Mouse (Mus musculus): ENCODE measurements around the gene Dis3l2. TPM values are rescaled to one million over a fixed set of nuclear protein-coding genes. Genes with fewer than 3 reads are reported as not detected.
A peak's percentile ranks its signal among the peaks of the same experiment; 100 is the strongest.

The Dis3l2 gene
- polyA plus RNA-seq, 1 experiment from 2014 or later: 16.6 TPM

- H3K4me3 ChIP-seq (ENCODE audit: low read length): no peak overlapping the region
- H3K4me1 ChIP-seq (ENCODE audit: control insufficient read depth, insufficient read depth, low read length): no peaks in the 10 kb centered on the region
- H3K27ac ChIP-seq (ENCODE audit: low read length): no peak overlapping the region
- no peak for ATAC-seq (replicated peaks; ENCODE audit: extremely low read depth, insufficient read depth, low FRiP score)
- H3K9ac ChIP-seq (ENCODE audit: low read length): no peak overlapping the region
- H3K36me3 ChIP-seq (ENCODE audit: control insufficient read depth, insufficient read depth): no peaks in the 10 kb centered on the region; the same call in 1 of the 2 replicates
- no peaks in the 10 kb centered on the region for H3K27me3 ChIP-seq (ENCODE audit: control insufficient read depth, insufficient read depth, low read length)
- H3K4me2 ChIP-seq (ENCODE audit: low read depth, low read length): no peak overlapping the region
- H3K9me3 ChIP-seq (replicated peaks; ENCODE audit: control insufficient read depth, low read length): no peaks in the 10 kb centered on the region
- 72% methylated on average over 3 of the region's 3 CpGs for WGBS
These were observed 318.0 kb downstream of the Dis3l2 start for GRCm38 (mm10) chr1:87021584-87021983.

- no peak overlapping the region for H3K4me2 ChIP-seq (ENCODE audit: low read depth, low read length)
- no peak overlapping the region for H3K27ac ChIP-seq (ENCODE audit: low read length)
- no peak overlapping the region for H3K4me3 ChIP-seq (ENCODE audit: low read length)
- no peaks in the 10 kb centered on the region for H3K9me3 ChIP-seq (replicated peaks; ENCODE audit: control insufficient read depth, low read length)
- H3K36me3 ChIP-seq (ENCODE audit: control insufficient read depth, insufficient read depth): no peaks in the 10 kb centered on the region; the same call in 1 of the 2 replicates
- peaks cover 1% of the 10 kb centered on the region for H3K4me1 ChIP-seq (ENCODE audit: control insufficient read depth, insufficient read depth, low read length)
- 82% methylated on average over 6 of the region's 6 CpGs for WGBS
- no peak for ATAC-seq (replicated peaks; ENCODE audit: extremely low read depth, insufficient read depth, low FRiP score)
- no peaks in the 10 kb centered on the region for H3K27me3 ChIP-seq (ENCODE audit: control insufficient read depth, insufficient read depth, low read length)
- H3K9ac ChIP-seq (ENCODE audit: low read length): no peak overlapping the region
These were observed 319.9 kb downstream of the Dis3l2 start for GRCm38 (mm10) chr1:87023291-87024170.

DNA sequence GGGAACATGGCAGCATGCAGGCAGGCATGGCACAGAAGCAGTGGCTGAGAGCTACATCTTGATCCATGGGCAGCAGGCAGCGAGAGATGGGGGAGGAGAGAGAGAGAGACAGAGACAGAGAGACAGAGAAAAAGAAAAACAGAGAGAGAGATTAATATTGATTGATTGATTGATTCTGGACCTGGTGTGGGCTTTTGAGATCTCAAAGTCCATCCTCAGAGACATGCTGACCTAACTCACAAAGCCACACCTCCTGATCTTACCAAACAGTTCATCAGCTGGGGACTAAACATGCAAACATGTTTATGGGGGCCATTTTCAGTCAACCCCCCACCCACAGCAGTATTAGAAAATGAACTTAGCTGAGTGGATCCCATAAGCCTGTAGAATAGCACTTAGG, 321.4 kb downstream of the Dis3l2 start:
- H3K27ac ChIP-seq (ENCODE audit: low read length): no peak overlapping the region

GRCm38 (mm10) chr1:87028786-87029185, 325.2 kb downstream of the Dis3l2 start:
- ATAC-seq (replicated peaks; ENCODE audit: extremely low read depth, insufficient read depth, low FRiP score): peak; percentile 57
- peak overlapping the region; percentile 32; the same call in 1 of the 2 replicates for H3K27ac ChIP-seq (ENCODE audit: low read length)
- no peak overlapping the region for H3K9ac ChIP-seq (ENCODE audit: low read length)
- H3K4me1 ChIP-seq (ENCODE audit: control insufficient read depth, insufficient read depth, low read length): peaks cover 11% of the 10 kb centered on the region
- H3K27me3 ChIP-seq (ENCODE audit: control insufficient read depth, insufficient read depth, low read length): no peaks in the 10 kb centered on the region
- 14% methylated on average over 2 of the region's 2 CpGs for WGBS
- no peaks in the 10 kb centered on the region for H3K36me3 ChIP-seq (ENCODE audit: control insufficient read depth, insufficient read depth)
- H3K9me3 ChIP-seq (replicated peaks; ENCODE audit: control insufficient read depth, low read length): no peaks in the 10 kb centered on the region
- no peak overlapping the region for H3K4me3 ChIP-seq (ENCODE audit: low read length)
- no peak overlapping the region for H3K4me2 ChIP-seq (ENCODE audit: low read depth, low read length)

More for the DNA sequence above, 321.4 kb downstream of the Dis3l2 start:
- Histone ChIP-seq H3K4me1 (ENCODE audit: control insufficient read depth, insufficient read depth, low read length) (peaks cover 11% of the 10 kb centered on the region), H3K27me3 (ENCODE audit: control insufficient read depth, insufficient read depth, low read length) (no peaks in the 10 kb centered on the region), H3K9me3 (replicated peaks; ENCODE audit: control insufficient read depth, low read length) (no peaks in the 10 kb centered on the region), H3K4me2 (ENCODE audit: low read depth, low read length) (no peak overlapping the region), H3K9ac (ENCODE audit: low read length) (no peak overlapping the region), H3K4me3 (ENCODE audit: low read length) (no peak overlapping the region), H3K36me3 (ENCODE audit: control insufficient read depth, insufficient read depth) (no peaks in the 10 kb centered on the region; the same call in 1 of the 2 replicates)
- 94% methylated on average over 1 of the region's 1 CpGs for WGBS
- ATAC-seq (replicated peaks; ENCODE audit: extremely low read depth, insufficient read depth, low FRiP score): no peak

DNA sequence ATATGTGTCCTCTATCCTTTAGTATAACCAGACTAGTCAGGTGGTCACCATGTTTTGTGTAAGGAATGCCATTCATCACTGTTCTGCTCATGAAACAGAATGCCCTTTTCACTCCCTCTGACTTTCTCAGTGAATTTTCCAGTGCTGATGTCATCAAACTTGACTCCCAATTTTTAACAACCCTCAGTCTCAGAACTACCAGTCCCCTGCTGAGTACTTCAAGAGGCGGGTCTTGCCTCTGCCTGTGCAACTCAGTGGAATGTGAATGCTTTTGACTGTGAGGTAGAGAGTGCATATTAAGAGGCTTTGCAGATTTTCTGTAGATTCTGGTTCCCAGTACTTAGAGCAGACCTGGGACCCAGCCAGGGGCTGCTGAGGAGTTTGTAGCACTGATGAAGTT, 327.0 kb downstream of the Dis3l2 start:
- Histone ChIP-seq H3K9me3 (replicated peaks; ENCODE audit: control insufficient read depth, low read length) (no peaks in the 10 kb centered on the region), H3K4me3 (ENCODE audit: low read length) (no peak overlapping the region), H3K27me3 (ENCODE audit: control insufficient read depth, insufficient read depth, low read length) (no peaks in the 10 kb centered on the region), H3K4me2 (ENCODE audit: low read depth, low read length) (no peak overlapping the region), H3K36me3 (ENCODE audit: control insufficient read depth, insufficient read depth) (no peaks in the 10 kb centered on the region), H3K9ac (ENCODE audit: low read length) (no peak overlapping the region), H3K27ac (ENCODE audit: low read length) (no peak overlapping the region), H3K4me1 (ENCODE audit: control insufficient read depth, insufficient read depth, low read length) (peaks cover 16% of the 10 kb centered on the region)
- WGBS: 48% methylated on average over 1 of the region's 1 CpGs
- ATAC-seq (replicated peaks; ENCODE audit: extremely low read depth, insufficient read depth, low FRiP score): no peak

DNA sequence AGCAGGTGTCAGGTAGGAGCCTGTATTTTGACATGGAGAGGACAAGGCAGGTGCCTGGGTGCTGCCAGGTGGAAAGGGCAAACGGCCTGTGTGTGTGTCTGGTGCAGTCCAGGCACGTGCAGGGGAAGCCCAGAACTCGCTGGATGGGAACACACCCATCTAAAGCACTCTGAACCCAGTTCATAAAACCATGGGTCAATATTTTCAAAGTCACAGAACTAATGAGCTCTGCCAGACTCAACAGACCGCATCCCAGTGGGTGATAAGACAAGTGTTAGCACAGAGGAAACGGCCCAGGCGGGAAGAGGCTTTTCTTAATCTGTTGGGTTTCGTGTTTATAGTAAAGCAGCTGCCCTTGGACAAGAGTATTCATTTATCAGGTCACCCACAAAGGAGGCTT, 328.9 kb downstream of the Dis3l2 start:
- H3K4me3 ChIP-seq (ENCODE audit: low read length): no peak overlapping the region
- no peaks in the 10 kb centered on the region for H3K36me3 ChIP-seq (ENCODE audit: control insufficient read depth, insufficient read depth)
- ATAC-seq (replicated peaks; ENCODE audit: extremely low read depth, insufficient read depth, low FRiP score): no peak
- H3K9ac ChIP-seq (ENCODE audit: low read length): no peak overlapping the region
- H3K27ac ChIP-seq (ENCODE audit: low read length): no peak overlapping the region
- H3K9me3 ChIP-seq (replicated peaks; ENCODE audit: control insufficient read depth, low read length): no peaks in the 10 kb centered on the region
- H3K4me1 ChIP-seq (ENCODE audit: control insufficient read depth, insufficient read depth, low read length): peaks cover 22% of the 10 kb centered on the region
- 44% methylated on average over 7 of the region's 7 CpGs for WGBS
- H3K27me3 ChIP-seq (ENCODE audit: control insufficient read depth, insufficient read depth, low read length): no peaks in the 10 kb centered on the region
- H3K4me2 ChIP-seq (ENCODE audit: low read depth, low read length): no peak overlapping the region

- Histone ChIP-seq H3K4me3 (ENCODE audit: low read length) (no peak overlapping the region), H3K36me3 (ENCODE audit: control insufficient read depth, insufficient read depth) (no peaks in the 10 kb centered on the region), H3K4me1 (ENCODE audit: control insufficient read depth, insufficient read depth, low read length) (peaks cover 12% of the 10 kb centered on the region), H3K4me2 (ENCODE audit: low read depth, low read length) (no peak overlapping the region), H3K27ac (ENCODE audit: low read length) (peak overlapping the region; percentile 66), H3K9me3 (replicated peaks; ENCODE audit: control insufficient read depth, low read length) (no peaks in the 10 kb centered on the region), H3K9ac (ENCODE audit: low read length) (no peak overlapping the region), H3K27me3 (ENCODE audit: control insufficient read depth, insufficient read depth, low read length) (no peaks in the 10 kb centered on the region)
- 22% methylated on average over 4 of the region's 4 CpGs for WGBS
- peak; percentile 52; the same call in 1 of the 2 replicates for ATAC-seq (replicated peaks; ENCODE audit: extremely low read depth, insufficient read depth, low FRiP score)
These were observed 332.0 kb downstream of the Dis3l2 start for GRCm38 (mm10) chr1:87035532-87036161.

- Histone ChIP-seq H3K4me2 (ENCODE audit: low read depth, low read length) (no peak overlapping the region), H3K9me3 (replicated peaks; ENCODE audit: control insufficient read depth, low read length) (no peaks in the 10 kb centered on the region), H3K27me3 (ENCODE audit: control insufficient read depth, insufficient read depth, low read length) (no peaks in the 10 kb centered on the region), H3K36me3 (ENCODE audit: control insufficient read depth, insufficient read depth) (no peaks in the 10 kb centered on the region), H3K4me1 (ENCODE audit: control insufficient read depth, insufficient read depth, low read length) (peaks cover 12% of the 10 kb centered on the region), H3K9ac (ENCODE audit: low read length) (no peak overlapping the region), H3K4me3 (ENCODE audit: low read length) (no peak overlapping the region), H3K27ac (ENCODE audit: low read length) (peak overlapping the region; percentile 66)
- ATAC-seq (replicated peaks; ENCODE audit: extremely low read depth, insufficient read depth, low FRiP score): no peak
- WGBS: 84% methylated on average over 3 of the region's 3 CpGs
These were observed 332.7 kb downstream of the Dis3l2 start for GRCm38 (mm10) chr1:87036334-87036733.

- ATAC-seq (replicated peaks; ENCODE audit: extremely low read depth, insufficient read depth, low FRiP score): no peak
- H3K36me3 ChIP-seq (ENCODE audit: control insufficient read depth, insufficient read depth): no peaks in the 10 kb centered on the region
- no peak overlapping the region for H3K4me3 ChIP-seq (ENCODE audit: low read length)
- no peaks in the 10 kb centered on the region for H3K9me3 ChIP-seq (replicated peaks; ENCODE audit: control insufficient read depth, low read length)
- no peaks in the 10 kb centered on the region for H3K27me3 ChIP-seq (ENCODE audit: control insufficient read depth, insufficient read depth, low read length)
- 95% methylated on average over 2 of the region's 2 CpGs for WGBS
- no peak overlapping the region for H3K9ac ChIP-seq (ENCODE audit: low read length)
- peaks cover 12% of the 10 kb centered on the region for H3K4me1 ChIP-seq (ENCODE audit: control insufficient read depth, insufficient read depth, low read length)
- H3K27ac ChIP-seq (ENCODE audit: low read length): no peak overlapping the region
- H3K4me2 ChIP-seq (ENCODE audit: low read depth, low read length): no peak overlapping the region
These were observed 335.0 kb downstream of the Dis3l2 start for GRCm38 (mm10) chr1:87038477-87039070.

All from heart, embryonic 16.5 days (tissue).